Mouse (Mus musculus): Measurements from ENCODE around the gene Ctsa.

DNA sequence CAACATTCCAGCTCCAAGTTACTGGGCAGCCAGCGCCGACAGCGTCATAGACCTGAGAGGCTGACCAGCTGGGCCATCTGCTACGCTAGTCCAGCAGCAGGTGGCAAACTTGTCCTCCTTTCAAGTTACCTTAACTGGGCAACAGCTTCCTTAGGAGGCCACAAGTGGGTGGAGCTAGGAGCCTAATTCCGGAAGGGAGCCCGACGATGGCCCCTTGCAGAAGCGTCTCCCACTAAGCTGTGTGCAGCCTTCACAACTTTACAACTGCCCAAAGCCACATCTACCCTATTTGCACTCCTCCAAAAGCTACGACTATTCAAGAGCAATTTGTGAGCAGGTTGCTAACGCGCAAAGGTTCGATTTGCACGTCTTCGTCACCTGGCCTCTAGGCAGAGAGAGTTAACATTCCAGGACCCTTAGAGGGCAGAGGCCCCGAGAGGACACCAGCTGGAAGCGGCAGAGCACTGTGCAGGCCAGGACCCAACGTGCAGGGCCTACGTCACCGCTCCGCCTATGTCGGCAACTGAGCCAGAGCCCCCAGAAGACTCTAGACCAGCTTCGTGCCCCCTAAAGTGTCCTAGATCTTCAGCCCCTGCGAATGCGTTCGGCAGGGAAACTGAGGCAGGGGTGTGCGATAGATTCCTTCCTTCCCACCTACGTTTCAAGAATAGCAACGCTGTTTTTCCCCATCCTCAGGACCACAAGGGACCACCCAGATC, 46.0 kb downstream of the Ctsa start:
- TF ChIP-seq CTCF (conservative IDR thresholded peaks at IDR 0.05; ENCODE audit: low read length) (no peak), POU5F1 (IDR thresholded peaks at IDR 0.05; ENCODE audit: borderline replicate concordance, low read length) (no peak), NANOG (IDR thresholded peaks at IDR 0.05; ENCODE audit: borderline replicate concordance, low read length) (no peak)

All from E14TG2a.4 (cell line).